Mouse (Mus musculus): ENCODE data around the gene Taz. TPM values are rescaled to one million over a fixed set of nuclear protein-coding genes. Genes with fewer than 3 reads are reported as not detected.

Taz gene
- polyA plus RNA-seq, 1 experiment from 2014 or later: 80.6 TPM

- H3K4me1 ChIP-seq: peaks cover 8% of the 10 kb centered on the region
- H3K4me2 ChIP-seq: peak within 1 kb of the TSS; percentile 67
- WGBS: 27% methylated on average over 39 of the region's 39 CpGs
- H3K9me3 ChIP-seq (replicated peaks): no peaks in the 10 kb centered on the region
- peak within 1 kb of the TSS; percentile 88 for H3K27ac ChIP-seq
- H3K27me3 ChIP-seq: no peaks in the 10 kb centered on the region
- ATAC-seq: peak; percentile 97
- H3K9ac ChIP-seq: peak within 1 kb of the TSS; percentile 74
- peak within 1 kb of the TSS; percentile 56 for H3K4me3 ChIP-seq
- H3K36me3 ChIP-seq (ENCODE audit: poor library complexity, severe bottlenecking): peaks cover 7% of the 10 kb centered on the region; the same call in 1 of the 2 replicates
Observed at GRCm38 (mm10) chrX:74254153-74254887, 27.4 kb upstream of the Taz start, which contains the start of gene Emd. Emd (plus strand) TSS chrX:74254687.

DNA sequence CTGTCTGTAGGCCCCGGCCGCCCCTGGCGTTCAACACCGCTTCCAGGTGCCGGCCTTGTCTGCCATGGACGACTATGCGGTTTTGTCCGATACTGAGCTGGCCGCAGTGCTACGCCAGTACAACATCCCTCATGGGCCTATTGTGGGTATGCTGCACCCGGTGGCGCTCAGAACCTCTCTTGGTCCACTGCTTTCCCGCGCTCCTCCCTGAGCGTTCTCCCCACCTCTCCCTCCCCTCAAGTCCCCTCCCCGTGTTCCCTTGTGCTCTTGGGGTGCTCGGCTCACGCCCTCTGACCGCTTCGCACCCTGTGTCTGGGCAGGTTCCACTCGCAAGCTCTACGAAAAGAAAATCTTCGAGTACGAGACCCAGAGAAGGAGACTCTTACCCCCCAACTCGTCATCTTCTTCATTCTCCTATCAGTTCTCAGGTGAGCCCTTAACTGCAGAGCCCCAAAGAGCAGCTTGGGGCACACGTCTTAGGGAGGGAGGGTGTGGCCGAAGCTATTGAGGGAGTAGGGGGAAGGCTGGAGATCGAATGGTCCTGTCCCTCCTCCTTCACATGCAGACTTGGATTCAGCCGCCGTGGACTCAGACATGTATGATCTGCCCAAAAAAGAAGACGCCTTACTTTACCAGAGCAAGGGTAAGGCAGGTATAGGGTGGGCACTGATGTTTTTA lies 26.7 kb upstream of the Taz start:
- H3K9ac ChIP-seq: peak overlapping the region; percentile 74
- peak overlapping the region; percentile 56 for H3K4me3 ChIP-seq
- H3K36me3 ChIP-seq (ENCODE audit: poor library complexity, severe bottlenecking): peaks cover 7% of the 10 kb centered on the region; the same call in 1 of the 2 replicates
- peaks cover 7% of the 10 kb centered on the region for H3K4me1 ChIP-seq
- H3K9me3 ChIP-seq (replicated peaks): no peaks in the 10 kb centered on the region
- WGBS: 15% methylated on average over 24 of the region's 31 CpGs
- peak overlapping the region; percentile 88 for H3K27ac ChIP-seq
- H3K4me2 ChIP-seq: peak overlapping the region; percentile 67
- H3K27me3 ChIP-seq: no peaks in the 10 kb centered on the region
- peak; percentile 67 for ATAC-seq

GRCm38 (mm10) chrX:74257746-74258145 lies 24.0 kb upstream of the Taz start:
- Histone ChIP-seq H3K27ac (no peak overlapping the region), H3K27me3 (no peaks in the 10 kb centered on the region), H3K4me2 (no peak overlapping the region), H3K4me3 (no peak overlapping the region), H3K36me3 (ENCODE audit: poor library complexity, severe bottlenecking) (peaks cover 7% of the 10 kb centered on the region; the same call in 1 of the 2 replicates), H3K9me3 (replicated peaks) (no peaks in the 10 kb centered on the region), H3K4me1 (peaks cover 7% of the 10 kb centered on the region), H3K9ac (no peak overlapping the region)
- WGBS: 93% methylated on average over 3 of the region's 3 CpGs
- ATAC-seq: no peak

GRCm38 (mm10) chrX:74269736-74270061 lies 12.0 kb upstream of the Taz start:
- Histone ChIP-seq H3K4me1 (peaks cover 11% of the 10 kb centered on the region; the same call in 1 of the 2 replicates), H3K27ac (peak overlapping the region; percentile 96), H3K4me2 (peak overlapping the region; percentile 58), H3K36me3 (ENCODE audit: poor library complexity, severe bottlenecking) (peaks cover 12% of the 10 kb centered on the region; the same call in 1 of the 2 replicates), H3K27me3 (no peaks in the 10 kb centered on the region), H3K9me3 (replicated peaks) (no peaks in the 10 kb centered on the region), H3K4me3 (peak overlapping the region; percentile 59), H3K9ac (peak overlapping the region; percentile 64)
- 37% methylated on average over 3 of the region's 3 CpGs for WGBS
- ATAC-seq: peak; percentile 26

DNA sequence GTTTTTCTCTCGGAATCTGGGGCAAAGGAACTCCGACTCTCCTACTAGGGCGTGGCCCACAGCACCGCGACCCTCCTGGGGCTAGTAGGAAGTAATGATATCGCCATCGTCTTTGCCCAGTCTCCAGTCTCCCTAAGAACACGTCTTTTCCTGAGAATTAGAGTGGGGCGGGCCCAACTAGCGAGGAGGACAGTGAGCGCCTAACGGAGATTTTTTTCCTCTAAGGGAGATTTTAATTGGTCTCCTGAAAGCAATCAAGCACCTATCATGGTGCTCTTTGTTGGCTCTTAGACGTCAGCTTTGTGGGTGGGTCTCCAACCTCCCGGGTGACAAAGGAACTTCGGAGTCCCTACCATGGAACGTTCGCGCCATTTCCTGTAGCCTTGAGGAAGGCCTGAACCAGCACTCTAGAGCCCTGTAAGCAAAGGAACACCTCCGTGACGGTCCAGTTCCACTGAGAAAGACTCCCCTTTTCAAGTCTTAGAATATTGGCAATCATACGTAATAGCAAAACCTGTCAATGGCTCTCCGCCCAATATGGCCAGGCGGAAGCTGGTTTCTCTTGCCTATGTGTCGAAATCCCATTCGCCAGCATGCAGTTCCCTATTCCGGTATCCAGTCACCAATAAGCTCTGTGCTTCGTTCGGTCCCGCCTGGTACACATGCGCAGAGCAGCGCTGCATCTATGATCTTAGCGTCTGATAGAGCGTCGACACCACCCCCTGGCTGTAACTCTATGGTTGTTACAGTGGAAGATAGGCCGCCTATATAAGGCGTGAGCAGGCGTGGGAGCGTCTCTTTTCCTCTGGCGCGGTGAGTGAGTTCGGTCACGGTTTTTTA lies 11.4 kb upstream of the Taz start, which contains the start of gene Rpl10:
Rpl10 (plus strand) TSS at position 751 of the 840 bp plus-strand sequence.
- 17% methylated on average over 42 of the region's 42 CpGs for WGBS
- ATAC-seq: peak; percentile 97
- H3K4me2 ChIP-seq: peak within 1 kb of the TSS; percentile 66
- no peaks in the 10 kb centered on the region for H3K27me3 ChIP-seq
- H3K9ac ChIP-seq: peak within 1 kb of the TSS; percentile 81
- H3K27ac ChIP-seq: peak within 1 kb of the TSS; percentile 96
- H3K4me3 ChIP-seq: peak within 1 kb of the TSS; percentile 59
- H3K4me1 ChIP-seq: peaks cover 11% of the 10 kb centered on the region; the same call in 1 of the 2 replicates
- H3K36me3 ChIP-seq (ENCODE audit: poor library complexity, severe bottlenecking): peaks cover 12% of the 10 kb centered on the region; the same call in 1 of the 2 replicates
- no peaks in the 10 kb centered on the region for H3K9me3 ChIP-seq (replicated peaks)

DNA sequence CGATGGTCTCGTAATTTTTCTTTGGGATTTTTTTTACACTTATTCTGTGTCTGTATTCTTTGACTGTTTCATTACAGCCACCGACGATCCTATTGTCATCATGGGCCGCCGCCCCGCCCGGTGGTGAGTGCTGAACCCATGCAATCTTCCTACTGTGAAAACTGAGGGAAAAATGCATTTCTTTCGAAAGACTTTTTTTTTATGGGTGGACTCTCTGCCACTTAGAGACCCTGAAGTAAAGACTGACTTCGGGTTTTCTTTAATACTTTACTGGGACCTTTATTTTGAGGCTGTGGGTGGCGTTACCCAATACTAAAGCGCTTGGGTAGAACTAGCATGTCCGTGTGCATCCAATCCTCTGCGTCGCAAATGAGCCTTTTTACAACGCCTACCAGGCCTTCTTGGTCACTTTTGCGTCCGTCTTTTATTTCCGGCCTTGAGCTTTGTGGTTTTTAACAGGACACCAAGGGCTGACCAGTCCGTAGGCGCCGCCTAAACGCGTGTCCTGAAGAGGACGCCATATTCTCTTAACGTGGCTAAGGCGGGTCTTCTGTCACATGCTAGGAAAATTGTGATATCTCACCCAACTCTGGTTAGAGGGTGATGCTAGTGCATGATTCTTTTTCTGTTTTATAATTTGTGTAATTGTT lies 10.7 kb upstream of the Taz start:
- Histone ChIP-seq H3K9ac (peak overlapping the region; percentile 81), H3K4me3 (peak overlapping the region; percentile 59), H3K36me3 (ENCODE audit: poor library complexity, severe bottlenecking) (peaks cover 12% of the 10 kb centered on the region; the same call in 1 of the 2 replicates), H3K27ac (no peak overlapping the region; the same call in 1 of the 2 replicates), H3K4me1 (peaks cover 11% of the 10 kb centered on the region; the same call in 1 of the 2 replicates), H3K4me2 (peak overlapping the region; percentile 66), H3K27me3 (no peaks in the 10 kb centered on the region), H3K9me3 (replicated peaks) (no peaks in the 10 kb centered on the region)
- 16% methylated on average over 27 of the region's 27 CpGs for WGBS
- no peak for ATAC-seq

- Histone ChIP-seq H3K4me1 (peaks cover 11% of the 10 kb centered on the region; the same call in 1 of the 2 replicates), H3K27ac (no peak overlapping the region), H3K9ac (no peak overlapping the region), H3K27me3 (no peaks in the 10 kb centered on the region), H3K36me3 (ENCODE audit: poor library complexity, severe bottlenecking) (peaks cover 12% of the 10 kb centered on the region; the same call in 1 of the 2 replicates), H3K9me3 (replicated peaks) (no peaks in the 10 kb centered on the region), H3K4me3 (no peak overlapping the region), H3K4me2 (no peak overlapping the region)
- WGBS: 29% methylated on average over 10 of the region's 10 CpGs
- ATAC-seq: no peak
Observed at GRCm38 (mm10) chrX:74273422-74274322, 8.0 kb upstream of the Taz start.

- Histone ChIP-seq H3K27ac (no peak overlapping the region), H3K27me3 (no peaks in the 10 kb centered on the region), H3K4me2 (no peak overlapping the region), H3K4me3 (no peak overlapping the region), H3K9me3 (replicated peaks) (no peaks in the 10 kb centered on the region), H3K4me1 (0 out of 2 replicates have a peak, but pooled peaks cover 7% of the 10 kb centered on the region), H3K36me3 (ENCODE audit: poor library complexity, severe bottlenecking) (peaks cover 6% of the 10 kb centered on the region; the same call in 1 of the 2 replicates), H3K9ac (no peak overlapping the region)
- no peak for ATAC-seq
- WGBS: 75% methylated on average over 8 of the region's 8 CpGs
Observed at GRCm38 (mm10) chrX:74277916-74278315, 3.8 kb upstream of the Taz start.

GRCm38 (mm10) chrX:74281041-74281731 lies 526 bp upstream of the Taz start:
- H3K27me3 ChIP-seq: no peaks in the 10 kb centered on the region
- no peak for ATAC-seq

More at GRCm38 (mm10) chrX:74281041-74281731, 526 bp upstream of the Taz start:
- Histone ChIP-seq H3K4me3 (peak overlapping the region; percentile 57), H3K9me3 (replicated peaks) (no peaks in the 10 kb centered on the region), H3K4me1 (peaks cover 17% of the 10 kb centered on the region), H3K4me2 (peak overlapping the region; percentile 72), H3K36me3 (ENCODE audit: poor library complexity, severe bottlenecking) (no peaks in the 10 kb centered on the region), H3K9ac (peak overlapping the region; percentile 82), H3K27ac (no peak overlapping the region)
- 17% methylated on average over 14 of the region's 14 CpGs for WGBS

Measured in forebrain, embryonic 13.5 days (tissue).